Mouse (Mus musculus) cortical plate, adult 2 months (tissue): ENCODE measurements at regions not wholly inside any gene's neighbourhood (a gene's known extent, or its start where the extent isn't known, plus 50 kb on each side); places are given as distances from the start of the nearest gene placed in this dataset.

ENCODE experiments used
- H3K27ac ChIP-seq: fragments of 200-500 bp; 2 replicates; pipeline ENCODE4 v1.5.1; 2012; ENCODE audit warnings: low read length, control low read depth, inconsistent platforms; ENCODE audit not compliant: insufficient read depth
- H3K4me1 ChIP-seq: fragments of 200-500 bp; 2 replicates; pipeline ENCODE4 v1.6.1; 2011; ENCODE audit warnings: low read length; ENCODE audit not compliant: control insufficient read depth, insufficient read depth
- H3K4me3 ChIP-seq: fragments of 200-500 bp; 2 replicates; pipeline ENCODE4 v1.5.1; 2011; ENCODE audit warnings: mild to moderate bottlenecking, low read length, control low read depth; ENCODE audit not compliant: insufficient read depth
- CTCF ChIP-seq: fragments of 200-500 bp; IDR thresholded peaks from 2 replicates; pipeline ENCODE4 v1.5.1; 2011; ENCODE audit warnings: mild to moderate bottlenecking, control low read depth, low read length; ENCODE audit not compliant: insufficient read depth; ENCODE audit errors: extremely low read depth
- POLR2A ChIP-seq: fragments of 200-500 bp; IDR thresholded peaks from 2 replicates; pipeline ENCODE4 v1.6.1; 2011; ENCODE audit warnings: mild to moderate bottlenecking, low read length, control low read depth; ENCODE audit not compliant: insufficient read depth; ENCODE audit errors: extremely low read depth

DNA sequence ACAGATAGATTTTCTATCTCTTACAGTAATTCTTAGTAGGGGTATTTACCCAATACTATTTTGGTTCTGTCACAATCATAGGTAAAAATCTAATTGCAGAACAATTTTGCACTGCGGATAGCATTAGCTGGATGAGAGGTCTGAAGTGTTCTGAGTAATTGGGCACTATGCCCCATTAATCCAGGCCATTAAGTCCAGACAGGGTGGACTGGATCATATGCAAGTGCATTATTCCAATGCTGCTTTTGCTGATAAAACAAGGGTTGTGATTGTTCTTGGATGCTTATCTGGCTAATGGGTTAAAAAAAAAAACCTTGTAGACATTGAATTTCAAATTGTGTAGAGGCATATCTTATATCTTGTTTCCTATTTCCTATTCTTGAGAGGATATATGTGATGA lies 1732.6 kb upstream of the Gm6569 start:
- Histone ChIP-seq H3K27ac (no peak overlapping the region), H3K4me3 (no peak overlapping the region), H3K4me1 (no peaks in the 10 kb centered on the region)
- TF ChIP-seq CTCF = no peak
- no peak for TF ChIP-seq POLR2A

GRCm38 (mm10) chr15:72105830-72106413 lies 1728.4 kb upstream of the Gm6569 start:
- Histone ChIP-seq H3K27ac (no peak overlapping the region), H3K4me3 (no peak overlapping the region), H3K4me1 (no peaks in the 10 kb centered on the region)
- TF ChIP-seq POLR2A (no peak), CTCF (no peak)

DNA sequence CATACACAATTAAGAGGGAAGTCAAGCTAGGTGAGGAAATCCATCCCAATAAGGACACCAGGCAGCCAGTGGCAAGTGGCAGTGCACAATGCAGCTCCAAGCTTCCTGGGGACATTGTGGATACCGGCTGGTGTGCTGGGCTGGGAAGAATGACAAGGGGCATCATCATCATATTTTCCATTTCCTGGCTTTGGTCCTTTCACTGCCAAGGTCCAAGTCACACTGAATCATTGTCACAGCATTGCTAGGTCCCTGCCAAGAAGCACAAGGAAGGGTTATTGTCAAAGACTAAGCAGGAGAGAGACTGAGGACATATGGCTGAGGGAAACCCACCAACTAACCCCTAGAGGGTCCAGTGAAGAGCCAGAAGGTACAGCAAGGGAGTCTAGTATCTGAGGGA lies 1723.8 kb upstream of the Gm6569 start:
- no peak for TF ChIP-seq CTCF
- no peak for TF ChIP-seq POLR2A
- Histone ChIP-seq H3K27ac (no peak overlapping the region), H3K4me3 (no peak overlapping the region), H3K4me1 (no peaks in the 10 kb centered on the region)

DNA sequence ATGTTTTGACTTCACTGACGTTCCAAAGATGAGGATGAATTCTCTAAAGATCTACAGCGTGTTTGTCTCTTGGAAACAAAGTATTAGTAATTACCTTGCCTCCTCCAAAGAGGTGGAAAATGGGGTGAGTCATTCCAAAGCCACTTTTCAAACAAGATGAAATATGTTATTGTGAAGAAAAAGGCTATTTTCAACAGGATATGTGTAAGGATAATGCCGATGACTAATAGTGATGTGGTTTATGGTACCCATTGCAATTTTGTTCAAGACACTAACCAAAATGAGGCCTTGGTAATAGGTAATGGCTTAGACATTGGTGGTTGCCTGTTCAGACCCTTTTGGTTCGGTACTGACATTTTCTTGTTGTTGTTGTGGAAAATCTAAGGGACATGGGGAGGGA lies 1717.6 kb upstream of the Gm6569 start:
- no peak for TF ChIP-seq CTCF
- no peak for TF ChIP-seq POLR2A
- no peak overlapping the region for H3K27ac ChIP-seq
- H3K4me3 ChIP-seq = no peak overlapping the region
- no peaks in the 10 kb centered on the region for H3K4me1 ChIP-seq

DNA sequence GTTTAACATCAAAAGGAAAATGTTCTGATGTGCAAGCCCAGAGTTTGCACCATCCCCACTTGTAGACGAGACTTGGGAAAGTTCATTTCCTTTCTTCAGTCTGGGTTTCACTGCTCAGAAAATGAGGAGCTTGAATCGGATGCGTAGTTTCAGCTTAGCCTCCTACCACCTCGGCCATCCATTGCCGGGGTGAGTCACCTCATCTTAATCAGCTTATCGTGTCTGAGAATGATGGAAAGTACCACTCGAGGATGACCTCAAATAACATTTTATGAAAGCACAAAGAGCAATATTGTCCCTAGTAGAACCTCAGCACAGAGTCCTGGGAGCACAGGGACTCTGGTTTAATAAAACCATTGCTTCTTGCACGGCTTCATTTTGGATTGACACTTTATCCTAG lies 1700.1 kb upstream of the Gm6569 start:
- Histone ChIP-seq H3K4me1 (no peaks in the 10 kb centered on the region), H3K4me3 (no peak overlapping the region), H3K27ac (no peak overlapping the region)
- TF ChIP-seq POLR2A = no peak
- TF ChIP-seq CTCF = no peak

- no peak overlapping the region for H3K27ac ChIP-seq
- no peak for TF ChIP-seq POLR2A
- no peak for TF ChIP-seq CTCF
- H3K4me3 ChIP-seq = no peak overlapping the region
- no peaks in the 10 kb centered on the region for H3K4me1 ChIP-seq
Observed at GRCm38 (mm10) chr15:72135992-72136617, 1698.3 kb upstream of the Gm6569 start.

- no peak for TF ChIP-seq CTCF
- TF ChIP-seq POLR2A = no peak
- H3K27ac ChIP-seq = no peak overlapping the region
- no peak overlapping the region for H3K4me3 ChIP-seq
- no peaks in the 10 kb centered on the region for H3K4me1 ChIP-seq
Observed at GRCm38 (mm10) chr15:72140122-72140521, 1694.2 kb upstream of the Gm6569 start.

GRCm38 (mm10) chr15:72150581-72150980 lies 1683.8 kb upstream of the Gm6569 start:
- Histone ChIP-seq H3K4me3 (no peak overlapping the region), H3K4me1 (no peaks in the 10 kb centered on the region), H3K27ac (no peak overlapping the region)
- TF ChIP-seq POLR2A (no peak), CTCF (no peak)

DNA sequence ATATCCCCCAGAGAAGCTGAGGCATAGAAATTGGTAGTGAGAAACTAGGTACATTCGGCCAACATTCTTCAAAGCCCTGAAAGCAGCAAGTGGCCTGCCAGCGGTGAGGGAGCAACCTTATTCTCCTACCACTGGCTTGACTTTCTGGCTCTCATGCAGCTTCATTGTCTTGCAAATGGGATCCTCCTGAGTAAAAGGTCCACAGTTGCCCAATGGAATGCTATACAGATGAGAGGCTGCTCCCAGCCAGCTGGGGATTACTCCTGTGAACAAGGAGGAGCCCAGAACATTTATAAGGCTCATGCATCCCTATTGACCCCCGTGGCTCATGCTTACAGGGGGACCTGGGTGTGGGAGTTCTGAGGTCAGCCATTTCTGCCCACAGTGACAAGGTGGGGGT lies 1675.9 kb upstream of the Gm6569 start:
- no peak overlapping the region for H3K27ac ChIP-seq
- no peak overlapping the region for H3K4me3 ChIP-seq
- no peak for TF ChIP-seq CTCF
- H3K4me1 ChIP-seq = no peaks in the 10 kb centered on the region

DNA sequence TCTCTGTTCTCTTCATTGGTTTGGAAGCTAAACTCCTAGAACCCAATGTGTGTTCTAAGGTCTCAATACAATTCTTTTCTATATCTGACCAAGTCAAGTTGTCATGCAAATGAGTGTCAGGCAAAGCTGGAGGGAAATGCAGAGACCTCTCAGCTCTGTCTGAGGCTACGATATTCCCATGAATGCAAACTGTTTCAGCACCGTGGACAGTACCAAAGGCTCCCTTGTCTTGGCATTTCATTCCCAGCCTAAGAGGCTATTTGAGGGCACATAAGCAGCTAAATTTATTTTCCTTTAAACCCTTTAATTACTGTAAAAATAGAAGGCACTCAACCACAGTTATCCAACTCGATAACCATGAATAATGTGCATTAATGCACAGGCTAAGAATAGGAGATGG lies 1633.5 kb upstream of the Gm6569 start:
- H3K27ac ChIP-seq = no peak overlapping the region
- no peaks in the 10 kb centered on the region for H3K4me1 ChIP-seq
- H3K4me3 ChIP-seq = no peak overlapping the region
- TF ChIP-seq POLR2A (no peak), CTCF (no peak)

GRCm38 (mm10) chr15:72201791-72202190 lies 1632.6 kb upstream of the Gm6569 start:
- no peak overlapping the region for H3K27ac ChIP-seq
- H3K4me1 ChIP-seq = no peaks in the 10 kb centered on the region
- TF ChIP-seq CTCF (no peak), POLR2A (no peak)

More at GRCm38 (mm10) chr15:72201791-72202190, 1632.6 kb upstream of the Gm6569 start:
- H3K4me3 ChIP-seq = no peak overlapping the region
